Mouse (Mus musculus) layer of hippocampus, postnatal 36 days (tissue): ENCODE data around the gene Akr1a1. TPM values are rescaled to one million over a fixed set of nuclear protein-coding genes. Genes with fewer than 3 reads are reported as not detected.

Source experiments
- total RNA-seq, 2 experiments: library from RNA; stranded (reverse); gene quantifications; 2 replicates each; pipeline ENCODE4 v1.2.3; 2021

Gene Akr1a1
- total RNA-seq, 2 experiments from 2014 or later = 372 to 396 TPM

Other genes starting within 250 kb of the Akr1a1 start
- gene Mast2, start 187.5 kb downstream of the Akr1a1 start, total RNA-seq = 100 to 1,000 TPM; 101 to 105 TPM
- gene Ipp, start 144.1 kb downstream of the Akr1a1 start, total RNA-seq = 10 to 100 TPM; 18.6 to 19.2 TPM
- gene Tmem69, start 95.7 kb downstream of the Akr1a1 start, total RNA-seq = 10 to 100 TPM; 11.3 to 12.8 TPM
- 10 to 100 TPM; 39.6 to 43.2 TPM for gene Gpbp1l1, start 94.0 kb downstream of the Akr1a1 start, total RNA-seq
- 1 to 10 TPM; 4.0 to 4.3 TPM for gene Ccdc17, start 55.0 kb downstream of the Akr1a1 start, total RNA-seq
- gene Nasp, start 23.7 kb downstream of the Akr1a1 start, total RNA-seq = 10 to 100 TPM; 34.5 to 35.9 TPM
- 100 to 1,000 TPM; 148 to 168 TPM for gene Prdx1, start 33.9 kb upstream of the Akr1a1 start, total RNA-seq
- gene Mmachc, start 56.7 kb upstream of the Akr1a1 start, total RNA-seq = 10 to 100 TPM; 16.1 to 18.3 TPM
- 1 to 10 TPM; 2.8 to 5.3 TPM for gene Ccdc163, start 56.8 kb upstream of the Akr1a1 start, total RNA-seq
- gene Tesk2, start 69.3 kb upstream of the Akr1a1 start, total RNA-seq = 1 to 10 TPM; 4.1 to 5.0 TPM
- 10 to 100 TPM; 12.7 to 14.2 TPM for gene Toe1, start 156.0 kb upstream of the Akr1a1 start, total RNA-seq
- gene Mutyh, start 156.0 kb upstream of the Akr1a1 start, total RNA-seq = 1 to 10 TPM; 3.0 to 3.7 TPM
- 1 to 10 TPM; 4.9 to 5.2 TPM for gene Hpdl, start 170.0 kb upstream of the Akr1a1 start, total RNA-seq
- gene Zswim5, start 225.7 kb upstream of the Akr1a1 start, total RNA-seq = 10 to 100 TPM; 17.6 to 18.5 TPM